Mouse (Mus musculus) olfactory bulb, adult 2 months (tissue): ENCODE measurements around the gene Daxx.

ENCODE experiments used
- CTCF ChIP-seq: fragments of 200-500 bp; IDR thresholded peaks from 2 replicates; pipeline ENCODE4 v1.5.1; 2012; ENCODE audit warnings: low read depth, mild to moderate bottlenecking, low read length, moderate library complexity; ENCODE audit not compliant: insufficient read depth
- POLR2A ChIP-seq: fragments of 200-500 bp; IDR thresholded peaks from 2 replicates; pipeline ENCODE4 v1.6.1; 2012; ENCODE audit warnings: mild to moderate bottlenecking, low read depth, low read length, moderate library complexity; ENCODE audit not compliant: insufficient read depth

- TF ChIP-seq CTCF (no peak), POLR2A (no peak)
Observed at GRCm38 (mm10) chr17:33911813-33912414, 2.7 kb downstream of the Daxx start.
